Mouse (Mus musculus): Measurements from ENCODE around the gene Acoxl. TPM values are rescaled to one million over a fixed set of nuclear protein-coding genes. Genes with fewer than 3 reads are reported as not detected.
A peak's percentile ranks its signal among the peaks of the same experiment; 100 is the strongest.

Gene Acoxl
- polyA plus RNA-seq, 1 experiment: not detected

DNA sequence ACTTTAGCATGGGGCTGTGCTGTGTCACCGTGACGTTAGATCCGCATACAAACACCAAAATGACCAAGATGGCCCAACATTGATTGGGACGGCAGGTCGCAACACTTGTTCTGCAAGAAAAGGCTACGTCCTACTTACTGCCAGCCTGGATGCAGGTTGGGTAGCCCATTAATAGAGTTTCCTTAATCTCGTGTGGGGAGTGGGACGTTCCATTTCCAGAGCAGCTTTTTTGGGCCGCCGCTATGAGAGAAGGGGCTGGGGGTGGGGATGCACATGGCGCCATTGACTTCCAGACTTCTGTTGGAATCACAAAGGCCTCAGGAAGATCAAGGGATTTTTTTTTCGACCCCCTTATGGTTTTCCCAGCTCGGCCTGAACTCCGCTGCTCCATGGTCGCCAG lies 286.0 kb downstream of the Acoxl start:
- TF ChIP-seq CTCF (IDR thresholded peaks at IDR 0.05; ENCODE audit: borderline replicate concordance, insufficient read depth, low read depth, low read length) (no peak), POLR2A (IDR thresholded peaks at IDR 0.05; ENCODE audit: borderline replicate concordance, insufficient read depth, low read length) (no peak)
- DNase-seq: no peak
- Histone ChIP-seq H3K27me3 (ENCODE audit: control insufficient read depth, insufficient read depth, low read length) (no peaks in the 10 kb centered on the region; the same call in 1 of the 2 replicates), H3K4me3 (replicated peaks; ENCODE audit: insufficient read depth, low read depth, low read length) (no peak overlapping the region), H3K4me1 (ENCODE audit: control insufficient read depth, insufficient read depth, low read length) (peaks cover 3% of the 10 kb centered on the region), H3K27ac (ENCODE audit: insufficient read depth, low read length) (no peak overlapping the region)
- WGBS: 77% methylated on average over 15 of the region's 15 CpGs

DNA sequence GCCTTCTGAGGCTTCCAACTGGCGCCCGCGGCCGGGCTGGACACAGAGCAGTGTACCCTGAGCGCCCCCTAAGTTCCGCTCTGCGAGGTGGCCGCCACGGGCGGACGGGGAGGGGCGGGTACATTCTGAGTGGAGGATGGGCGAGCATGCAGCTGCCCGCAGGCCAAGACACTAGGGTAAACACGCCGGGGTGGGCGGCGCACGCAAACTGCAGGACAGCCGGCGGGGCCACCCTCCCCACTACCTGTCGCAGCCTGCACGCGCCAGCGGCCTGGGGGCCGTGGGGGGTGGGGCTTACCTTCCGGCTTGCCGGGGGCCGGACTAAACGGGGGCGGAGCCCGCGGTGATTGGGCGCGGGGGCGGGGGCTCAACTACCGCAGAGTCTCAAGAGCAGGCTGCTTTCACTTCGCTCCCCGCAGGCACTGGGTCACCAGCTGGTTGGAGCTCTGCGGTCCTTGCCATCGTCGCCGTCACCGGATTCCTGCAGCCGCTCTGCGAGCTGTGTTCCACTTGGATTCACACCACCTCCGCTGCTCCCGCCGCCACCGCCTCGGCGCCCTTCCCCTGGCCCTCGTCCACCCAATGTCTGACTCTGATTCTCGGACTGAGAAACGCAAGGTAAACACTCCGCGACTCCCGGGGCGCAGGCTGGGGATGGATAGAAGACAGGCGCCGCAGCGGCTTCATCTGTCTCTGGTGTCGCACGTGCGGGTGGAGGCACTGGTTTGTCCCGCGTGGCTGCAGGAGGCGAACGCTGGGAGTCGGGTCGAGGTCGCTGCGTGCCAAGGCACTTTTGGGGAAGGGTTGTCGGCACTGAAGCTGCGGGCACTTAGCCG lies 287.2 kb downstream of the Acoxl start, which contains the start of gene Bcl2l11:
Gene Bcl2l11 (plus strand): TSS at position 404 of the 836 bp plus-strand sequence.
- 1% methylated on average over 74 of the region's 76 CpGs for WGBS
- no peaks in the 10 kb centered on the region; the same call in 1 of the 2 replicates for H3K27me3 ChIP-seq (ENCODE audit: control insufficient read depth, insufficient read depth, low read length)

DNA sequence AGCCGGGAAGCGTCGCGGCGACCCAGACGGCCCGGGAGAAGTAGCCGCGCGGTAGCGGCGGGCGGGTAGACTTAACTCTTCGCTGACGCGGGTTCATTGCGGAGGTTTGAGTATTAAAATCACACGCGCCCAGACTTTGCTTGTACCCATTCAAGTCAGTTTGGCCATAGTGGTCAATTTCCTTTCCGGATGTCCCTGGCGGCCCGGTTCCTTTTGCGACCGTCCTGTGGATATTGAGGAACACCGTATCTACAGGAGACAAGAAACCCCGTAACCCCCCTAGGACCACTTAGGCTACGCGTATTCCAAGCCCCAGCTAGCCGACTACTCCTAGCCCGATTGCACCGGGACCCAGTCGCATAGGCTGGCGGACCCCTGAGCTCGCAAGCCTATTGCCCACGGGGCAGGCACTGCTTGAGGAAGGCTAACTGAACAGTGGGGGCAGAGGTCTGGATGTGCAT lies 287.9 kb downstream of the Acoxl start:
- no peak for TF ChIP-seq CTCF (IDR thresholded peaks at IDR 0.05; ENCODE audit: borderline replicate concordance, insufficient read depth, low read depth, low read length)
- TF ChIP-seq POLR2A (IDR thresholded peaks at IDR 0.05; ENCODE audit: borderline replicate concordance, insufficient read depth, low read length): no peak
- peaks cover 3% of the 10 kb centered on the region for H3K4me1 ChIP-seq (ENCODE audit: control insufficient read depth, insufficient read depth, low read length)
- peak in 1 of 2 experiments; percentile 42 for DNase-seq
- no peak overlapping the region for H3K27ac ChIP-seq (ENCODE audit: insufficient read depth, low read length)
- under 1% methylated on average over 35 of the region's 35 CpGs for WGBS
- H3K4me3 ChIP-seq (replicated peaks; ENCODE audit: insufficient read depth, low read depth, low read length): peak overlapping the region; percentile 75
- no peaks in the 10 kb centered on the region; the same call in 1 of the 2 replicates for H3K27me3 ChIP-seq (ENCODE audit: control insufficient read depth, insufficient read depth, low read length)

More for the DNA sequence above, 287.2 kb downstream of the Acoxl start, which contains the start of gene Bcl2l11:
- H3K4me3 ChIP-seq (replicated peaks; ENCODE audit: insufficient read depth, low read depth, low read length): peak within 1 kb of the TSS; percentile 75
- H3K27ac ChIP-seq (ENCODE audit: insufficient read depth, low read length): no peak within 1 kb of the TSS
- peaks cover 3% of the 10 kb centered on the region for H3K4me1 ChIP-seq (ENCODE audit: control insufficient read depth, insufficient read depth, low read length)
- DNase-seq: peak; percentile 87 to 88
- TF ChIP-seq CTCF (IDR thresholded peaks at IDR 0.05; ENCODE audit: borderline replicate concordance, insufficient read depth, low read depth, low read length): peak; percentile 46; the same call in 1 of the 2 replicates
- TF ChIP-seq POLR2A (IDR thresholded peaks at IDR 0.05; ENCODE audit: borderline replicate concordance, insufficient read depth, low read length): peak; percentile 68; the same call in 1 of the 2 replicates

DNA sequence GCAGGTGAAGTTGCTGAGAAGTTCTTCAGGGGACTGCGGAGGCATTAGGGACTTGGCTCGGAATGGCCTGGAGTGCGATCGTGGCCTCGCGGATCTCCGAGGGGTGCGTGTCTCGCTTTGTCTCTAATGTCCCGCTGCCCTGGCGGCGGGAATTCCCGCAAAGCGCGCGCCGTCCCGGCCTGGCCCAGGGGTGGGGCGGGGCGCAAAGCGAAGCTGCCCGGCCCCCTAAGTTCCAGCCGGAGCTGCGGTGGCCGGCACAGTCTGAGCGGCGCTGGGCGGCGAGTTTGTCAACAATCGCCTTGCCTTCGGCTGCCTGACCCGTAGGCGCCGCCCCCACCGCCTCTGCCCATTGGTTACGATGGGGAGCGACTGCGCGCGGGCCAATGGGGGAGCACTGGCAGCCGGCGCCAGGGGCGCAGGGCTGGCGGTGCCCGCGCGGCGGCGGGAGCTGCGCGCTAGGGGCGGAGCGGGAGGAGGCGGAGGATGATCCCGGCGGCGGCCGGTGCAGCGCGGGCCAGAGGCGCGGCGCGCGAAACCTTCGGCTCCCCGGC lies 288.5 kb downstream of the Acoxl start:
- no peak overlapping the region for H3K27ac ChIP-seq (ENCODE audit: insufficient read depth, low read length)
- peaks cover 3% of the 10 kb centered on the region for H3K4me1 ChIP-seq (ENCODE audit: control insufficient read depth, insufficient read depth, low read length)
- H3K27me3 ChIP-seq (ENCODE audit: control insufficient read depth, insufficient read depth, low read length): no peaks in the 10 kb centered on the region; the same call in 1 of the 2 replicates
- TF ChIP-seq POLR2A (IDR thresholded peaks at IDR 0.05; ENCODE audit: borderline replicate concordance, insufficient read depth, low read length) (0 out of 2 replicates have a peak, but pooled peaks have one; percentile 22), CTCF (IDR thresholded peaks at IDR 0.05; ENCODE audit: borderline replicate concordance, insufficient read depth, low read depth, low read length) (no peak)
- under 1% methylated on average over 60 of the region's 67 CpGs for WGBS
- H3K4me3 ChIP-seq (replicated peaks; ENCODE audit: insufficient read depth, low read depth, low read length): peak overlapping the region; percentile 75
- DNase-seq: peak; percentile 88 to 91

DNA sequence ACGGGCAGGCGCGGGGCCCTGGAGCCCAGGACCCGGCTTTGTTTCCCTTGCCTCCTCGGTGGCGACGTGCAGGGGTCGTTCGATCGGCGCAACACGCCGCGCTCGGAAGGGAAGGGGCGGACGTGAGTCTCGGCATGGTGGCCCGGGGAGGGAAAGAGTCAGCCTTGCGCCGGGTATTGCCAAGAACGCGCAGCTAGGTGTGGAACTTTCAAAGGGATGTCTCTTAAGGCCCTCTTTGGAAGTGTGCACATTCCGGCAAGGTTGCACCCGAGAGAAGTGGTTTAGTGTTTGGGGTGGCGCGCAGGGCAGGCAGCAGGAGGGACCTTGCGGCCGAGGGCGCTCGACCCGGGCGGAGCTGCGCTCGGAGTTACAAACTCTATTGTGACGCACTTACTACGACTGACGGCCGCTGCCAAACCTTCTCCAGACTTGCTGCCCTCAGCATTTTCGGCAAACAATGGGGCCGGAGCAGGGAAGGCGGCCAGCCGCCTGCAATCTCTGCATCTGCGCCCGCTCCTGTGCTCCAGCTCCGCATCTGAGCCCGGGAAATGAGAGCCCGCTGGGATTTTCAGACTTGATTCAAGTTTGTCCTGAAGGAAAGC lies 289.1 kb downstream of the Acoxl start:
- Histone ChIP-seq H3K4me1 (ENCODE audit: control insufficient read depth, insufficient read depth, low read length) (peaks cover 3% of the 10 kb centered on the region), H3K27me3 (ENCODE audit: control insufficient read depth, insufficient read depth, low read length) (no peaks in the 10 kb centered on the region; the same call in 1 of the 2 replicates), H3K4me3 (replicated peaks; ENCODE audit: insufficient read depth, low read depth, low read length) (peak overlapping the region; percentile 75), H3K27ac (ENCODE audit: insufficient read depth, low read length) (0 out of 2 replicates have a peak overlapping the region, but pooled peaks have one; percentile 9)
- WGBS: under 1% methylated on average over 48 of the region's 48 CpGs
- TF ChIP-seq CTCF (IDR thresholded peaks at IDR 0.05; ENCODE audit: borderline replicate concordance, insufficient read depth, low read depth, low read length) (no peak), POLR2A (IDR thresholded peaks at IDR 0.05; ENCODE audit: borderline replicate concordance, insufficient read depth, low read length) (no peak)
- DNase-seq: peak; percentile 66 to 67

DNA sequence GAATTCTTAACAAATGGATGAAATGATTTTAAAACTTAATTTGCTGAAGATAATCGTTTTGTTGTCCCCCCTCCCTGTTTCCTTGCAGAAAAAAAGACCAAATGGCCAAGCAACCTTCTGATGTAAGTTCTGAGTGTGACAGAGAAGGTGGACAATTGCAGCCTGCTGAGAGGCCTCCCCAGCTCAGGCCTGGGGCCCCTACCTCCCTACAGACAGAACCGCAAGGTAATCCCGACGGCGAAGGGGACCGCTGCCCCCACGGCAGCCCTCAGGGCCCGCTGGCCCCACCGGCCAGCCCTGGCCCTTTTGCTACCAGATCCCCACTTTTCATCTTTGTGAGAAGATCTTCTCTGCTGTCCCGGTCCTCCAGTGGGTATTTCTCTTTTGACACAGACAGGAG lies 289.9 kb downstream of the Acoxl start:
- 51% methylated on average over 10 of the region's 10 CpGs for WGBS
- DNase-seq: no peak
- H3K4me1 ChIP-seq (ENCODE audit: control insufficient read depth, insufficient read depth, low read length): peaks cover 3% of the 10 kb centered on the region
- H3K27ac ChIP-seq (ENCODE audit: insufficient read depth, low read length): no peak overlapping the region
- no peak overlapping the region for H3K4me3 ChIP-seq (replicated peaks; ENCODE audit: insufficient read depth, low read depth, low read length)
- no peak for TF ChIP-seq POLR2A (IDR thresholded peaks at IDR 0.05; ENCODE audit: borderline replicate concordance, insufficient read depth, low read length)
- no peak for TF ChIP-seq CTCF (IDR thresholded peaks at IDR 0.05; ENCODE audit: borderline replicate concordance, insufficient read depth, low read depth, low read length)
- no peaks in the 10 kb centered on the region for H3K27me3 ChIP-seq (ENCODE audit: control insufficient read depth, insufficient read depth, low read length)

DNA sequence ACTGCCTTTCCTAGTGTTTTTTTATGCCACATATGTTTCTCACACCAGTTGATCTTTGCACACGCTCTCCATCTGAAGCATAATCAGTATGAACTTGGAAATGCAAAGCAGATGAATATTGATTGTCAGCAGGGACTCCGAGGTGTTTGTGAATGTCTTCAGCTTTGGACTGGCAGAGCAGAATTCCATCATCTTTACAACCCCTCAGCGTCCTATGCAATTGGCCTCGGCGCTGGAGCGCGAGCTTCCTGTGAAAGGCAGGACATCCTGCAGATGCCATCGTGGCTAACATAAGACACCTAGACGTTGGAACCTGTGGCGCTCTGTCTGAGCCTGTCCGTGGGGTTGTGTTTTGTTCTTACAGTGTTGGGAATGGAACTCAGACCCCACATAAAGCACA lies 292.8 kb downstream of the Acoxl start:
- H3K4me1 ChIP-seq (ENCODE audit: control insufficient read depth, insufficient read depth, low read length): peaks cover 9% of the 10 kb centered on the region
- TF ChIP-seq CTCF (IDR thresholded peaks at IDR 0.05; ENCODE audit: borderline replicate concordance, insufficient read depth, low read depth, low read length) (no peak), POLR2A (IDR thresholded peaks at IDR 0.05; ENCODE audit: borderline replicate concordance, insufficient read depth, low read length) (no peak)
- no peak overlapping the region for H3K4me3 ChIP-seq (replicated peaks; ENCODE audit: insufficient read depth, low read depth, low read length)
- no peaks in the 10 kb centered on the region for H3K27me3 ChIP-seq (ENCODE audit: control insufficient read depth, insufficient read depth, low read length)
- H3K27ac ChIP-seq (ENCODE audit: insufficient read depth, low read length): no peak overlapping the region
- WGBS: 92% methylated on average over 11 of the region's 11 CpGs
- DNase-seq: no peak
